ENCODE assay signal across 9 mouse cellular contexts in the genomic region with DNA sequence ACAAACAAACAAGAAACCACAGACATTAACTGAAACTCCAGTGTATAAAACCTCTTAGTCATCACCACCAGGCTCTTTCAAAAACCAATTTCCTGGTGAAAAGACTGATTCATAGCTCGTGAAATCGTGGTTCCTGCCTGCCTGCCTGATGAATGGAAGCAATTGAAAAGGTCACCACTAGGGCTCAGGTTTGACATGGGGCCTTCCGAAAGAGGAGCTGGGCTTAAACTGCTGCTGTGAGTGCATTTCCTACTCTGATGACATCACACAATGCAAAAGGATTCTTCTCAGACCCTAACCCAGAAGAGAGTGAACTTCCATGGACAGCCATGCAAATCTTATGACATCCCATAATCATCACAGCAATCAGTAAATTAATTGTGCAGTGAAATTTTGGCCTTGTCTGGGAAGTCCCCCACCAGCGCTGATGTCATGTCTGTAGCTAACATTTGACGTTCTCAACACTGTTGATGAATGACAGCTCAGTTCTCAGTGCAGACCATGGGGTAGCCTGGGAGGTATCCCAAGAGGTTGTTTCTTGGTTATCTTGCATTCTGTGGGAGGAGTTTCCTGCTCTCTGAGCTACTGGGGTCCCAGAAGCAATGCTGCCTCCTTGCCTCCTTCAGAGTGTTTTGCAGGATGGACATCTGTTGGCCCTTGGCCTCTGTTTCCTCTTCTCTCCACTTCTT.
A peak's percentile ranks its signal among the peaks of the same experiment; 100 is the strongest.
DNase-seq lines count a peak whose midpoint lies in the region; ATAC-seq and TF ChIP-seq lines count a peak whose summit lies in the region.
"Had no signal": no experiment of that assay in that cellular context is flagged by ENCODE, and none has a peak within 500 bp of the region (broad histone marks: within the 10 kb centered on the region; RNA-seq: fewer than 3 reads in every experiment).

No protein-coding gene starts in this region.

- TF ChIP-seq EP300 in stomach, postnatal 0 days (optimal IDR thresholded peaks at IDR 0.05) = no peak

- H3K9me3 ChIP-seq in liver, embryonic 11.5 days (ENCODE audit: control insufficient read depth, low read length) = no peaks in the 10 kb centered on the region; the same call in 1 of the 2 replicates
- H3K9me3 ChIP-seq in embryonic facial prominence, embryonic 14.5 days (ENCODE audit: control insufficient read depth, low read length) = no peaks in the 10 kb centered on the region
- no peaks in the 10 kb centered on the region for H3K9me3 ChIP-seq in stomach, postnatal 0 days (ENCODE audit: control insufficient read depth, low read length)
- H3K9me3 ChIP-seq: neural tube, embryonic 13.5 days had no signal

- H3K27ac ChIP-seq in liver, embryonic 11.5 days (ENCODE audit: low read depth, low read length) = no peak overlapping the region
- peak overlapping the region; percentile 59 for H3K27ac ChIP-seq in embryonic facial prominence, embryonic 14.5 days (replicated peaks; ENCODE audit: low read depth, low read length)
- no peak overlapping the region for H3K27ac ChIP-seq in stomach, postnatal 0 days (replicated peaks)
- H3K27ac ChIP-seq: heart, embryonic 13.5 days; neural tube, embryonic 13.5 days had no signal

- DNase-seq in liver, embryonic 11.5 days (ENCODE audit: low spot score) = no peak
- DNase-seq in liver (no peak), adipocyte (ENCODE audit: low spot score) (peak; percentile 19)
- DNase-seq in embryonic facial prominence, embryonic 14.5 days (ENCODE audit: low spot score) = peak; percentile 32
- DNase-seq in stomach, postnatal 0 days (ENCODE audit: low spot score) = no peak
- DNase-seq in urinary bladder, postnatal 14 days (ENCODE audit: low spot score) = no peak
- DNase-seq in kidney, postnatal 4 days = no peak

- H3K4me2 ChIP-seq in liver, embryonic 11.5 days = no peak overlapping the region
- no peak overlapping the region for H3K4me2 ChIP-seq in embryonic facial prominence, embryonic 14.5 days (ENCODE audit: low read depth, low read length)
- no peak overlapping the region for H3K4me2 ChIP-seq in stomach, postnatal 0 days (replicated peaks; ENCODE audit: low read depth)
- H3K4me2 ChIP-seq: heart, embryonic 13.5 days; neural tube, embryonic 13.5 days had no signal

- no peak overlapping the region for H3K9ac ChIP-seq in liver, embryonic 11.5 days (ENCODE audit: low read depth, low read length)
- no peak overlapping the region for H3K9ac ChIP-seq in embryonic facial prominence, embryonic 14.5 days (ENCODE audit: low read depth, low read length)
- H3K9ac ChIP-seq in stomach, postnatal 0 days (ENCODE audit: low read length) = no peak overlapping the region
- H3K9ac ChIP-seq: heart, embryonic 13.5 days; neural tube, embryonic 13.5 days had no signal

- peak; percentile 47 for ATAC-seq in liver, embryonic 11.5 days (replicated peaks; ENCODE audit: low FRiP score)
- no peak; the same call in 1 of the 2 replicates for ATAC-seq in embryonic facial prominence, embryonic 14.5 days (ENCODE audit: low read depth)
- no peak for ATAC-seq in stomach, postnatal 0 days (ENCODE audit: low FRiP score, low TSS enrichment)

- TF ChIP-seq CTCF in stomach, postnatal 0 days (IDR thresholded peaks at IDR 0.05; ENCODE audit: low read depth) = peak; percentile 54

- H3K27me3 ChIP-seq in liver, embryonic 11.5 days (replicated peaks; ENCODE audit: control insufficient read depth, insufficient read depth, low read length) = no peaks in the 10 kb centered on the region
- H3K27me3 ChIP-seq in embryonic facial prominence, embryonic 14.5 days (replicated peaks; ENCODE audit: control insufficient read depth, insufficient read depth, low read length) = no peaks in the 10 kb centered on the region
- H3K27me3 ChIP-seq in stomach, postnatal 0 days (ENCODE audit: control insufficient read depth, insufficient read depth, low read length) = no peaks in the 10 kb centered on the region
- H3K27me3 ChIP-seq: heart, embryonic 13.5 days; neural tube, embryonic 13.5 days had no signal

- 44% methylated on average over 5 of the region's 5 CpGs for WGBS in liver, embryonic 11.5 days
- 28% methylated on average over 5 of the region's 5 CpGs for WGBS in embryonic facial prominence, embryonic 14.5 days
- WGBS in stomach, postnatal 0 days = 53% methylated on average over 5 of the region's 5 CpGs

- no peaks in the 10 kb centered on the region for H3K4me1 ChIP-seq in liver, embryonic 11.5 days (replicated peaks; ENCODE audit: control insufficient read depth, insufficient read depth, low read length)
- peaks cover 19% of the 10 kb centered on the region; the same call in 1 of the 2 replicates for H3K4me1 ChIP-seq in embryonic facial prominence, embryonic 14.5 days (ENCODE audit: control insufficient read depth, insufficient read depth, low read length)
- no peaks in the 10 kb centered on the region for H3K4me1 ChIP-seq in stomach, postnatal 0 days (replicated peaks; ENCODE audit: control insufficient read depth, insufficient read depth)
- H3K4me1 ChIP-seq: neural tube, embryonic 13.5 days had no signal

- no peaks in the 10 kb centered on the region for H3K36me3 ChIP-seq in liver, embryonic 11.5 days (ENCODE audit: control insufficient read depth, insufficient read depth, low read length)
- no peaks in the 10 kb centered on the region for H3K36me3 ChIP-seq in embryonic facial prominence, embryonic 14.5 days (ENCODE audit: control insufficient read depth, insufficient read depth, low read length)
- H3K36me3 ChIP-seq in stomach, postnatal 0 days (ENCODE audit: control insufficient read depth, insufficient read depth, low read length) = no peaks in the 10 kb centered on the region
- H3K36me3 ChIP-seq: heart, embryonic 13.5 days; neural tube, embryonic 13.5 days had no signal

- no peak overlapping the region for H3K4me3 ChIP-seq in liver, embryonic 11.5 days (ENCODE audit: low read depth, low read length)
- no peak overlapping the region for H3K4me3 ChIP-seq in embryonic facial prominence, embryonic 14.5 days (ENCODE audit: low read depth, low read length)
- H3K4me3 ChIP-seq in stomach, postnatal 0 days (ENCODE audit: low read depth, low read length) = no peak overlapping the region
- H3K4me3 ChIP-seq: heart, embryonic 13.5 days; neural tube, embryonic 13.5 days had no signal

Comparison
In these comparisons a context has a peak if more than half of its experiments do, and no peak if none do; other contexts are left out.
1. DNase-seq: peak in adipocyte (single experiment) and embryonic facial prominence, embryonic 14.5 days (single experiment); none in liver, embryonic 11.5 days (single experiment), liver (single experiment), stomach, postnatal 0 days (single experiment), urinary bladder, postnatal 14 days (single experiment) and kidney, postnatal 4 days (0 of 2).